Mouse (Mus musculus) c-Kit-positive CD71-negative TER-119-negative erythroid progenitor cells, embryonic 14.5 days (primary cell): ENCODE data around the gene Mvp.

Experiments
- DNase-seq: peaks from one replicate; pipeline ENCODE4 v3.0.0-alpha.2; 2013; ENCODE audit warnings: low read depth

Mvp gene

DNA sequence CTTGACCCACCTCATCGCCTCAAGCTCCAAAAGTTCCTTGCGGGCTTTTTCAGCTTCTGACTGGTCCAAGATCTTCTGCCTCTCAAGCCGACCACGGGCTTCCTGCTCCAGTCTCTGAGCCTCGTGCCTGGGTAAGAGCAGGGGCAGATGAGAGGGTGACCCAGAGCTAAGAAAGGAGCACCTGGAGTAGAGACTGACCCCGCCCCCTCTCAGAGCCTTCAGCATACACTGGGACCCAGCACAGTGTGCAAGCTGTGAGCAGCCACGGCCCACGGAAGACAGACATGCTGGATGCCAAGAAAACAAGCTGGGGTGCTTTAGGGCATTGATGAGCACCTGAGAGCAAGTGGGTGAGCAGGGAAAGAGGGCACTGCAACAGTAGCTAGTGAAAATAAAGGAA, 25.6 kb downstream of the Mvp start:
- no peak for DNase-seq

DNA sequence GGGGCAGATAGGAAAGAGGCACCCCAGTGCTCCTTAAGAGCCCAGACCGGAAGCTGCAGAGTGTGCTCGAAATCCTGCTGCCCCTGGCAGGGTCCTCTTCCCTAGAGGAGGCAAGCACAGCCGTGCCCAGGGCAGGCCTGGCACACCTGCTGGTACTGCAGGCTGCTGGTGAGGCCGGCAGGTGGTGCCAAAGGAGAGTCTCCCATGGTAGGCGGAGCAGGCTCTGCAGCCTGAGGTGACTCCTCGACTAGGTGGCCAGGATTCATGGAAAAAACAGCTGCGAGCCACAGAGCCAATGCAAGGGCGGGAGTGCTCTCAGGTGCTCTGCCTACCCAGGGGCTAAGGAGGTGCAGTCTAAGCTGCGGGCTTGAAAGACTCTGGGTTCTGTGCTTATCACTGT, 28.1 kb downstream of the Mvp start:
- no peak for DNase-seq

DNA sequence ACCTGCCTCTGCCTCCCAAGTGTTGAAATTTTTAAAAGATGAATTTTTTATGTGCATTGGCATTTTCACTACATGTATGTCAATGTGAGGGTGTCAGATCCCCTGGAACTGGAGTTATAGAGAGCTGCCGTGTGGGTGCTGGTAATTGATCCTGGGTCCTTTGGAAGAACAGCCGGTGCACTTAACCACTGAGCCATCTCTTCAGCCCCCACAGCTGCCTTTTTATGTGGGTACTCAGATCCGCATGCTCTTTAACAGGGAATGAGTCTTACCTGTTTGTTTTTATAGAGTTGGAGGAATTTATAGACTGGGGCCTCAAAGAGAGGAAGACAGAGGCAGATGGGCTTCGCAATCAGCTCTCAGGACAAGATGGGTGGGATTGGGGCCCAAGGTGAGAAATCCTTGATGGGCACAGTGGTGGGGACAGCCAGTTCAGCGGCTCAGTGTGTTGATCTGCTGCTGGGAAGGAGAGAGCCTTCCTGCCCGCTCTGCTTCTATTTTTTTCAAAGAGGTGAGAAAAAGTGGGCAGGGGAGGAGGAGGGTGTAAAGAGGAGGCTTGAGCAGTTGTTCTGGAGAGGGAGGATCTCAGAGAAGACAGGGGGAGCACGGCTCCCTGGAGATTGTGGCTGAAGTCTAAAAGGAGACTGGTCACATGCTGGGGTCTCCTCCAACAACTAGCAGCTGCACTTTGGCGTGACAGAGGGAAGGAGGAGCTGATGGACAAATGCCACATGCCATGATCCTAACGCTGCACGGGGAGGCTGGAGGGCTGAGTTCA, 29.6 kb downstream of the Mvp start:
- DNase-seq = no peak

DNA sequence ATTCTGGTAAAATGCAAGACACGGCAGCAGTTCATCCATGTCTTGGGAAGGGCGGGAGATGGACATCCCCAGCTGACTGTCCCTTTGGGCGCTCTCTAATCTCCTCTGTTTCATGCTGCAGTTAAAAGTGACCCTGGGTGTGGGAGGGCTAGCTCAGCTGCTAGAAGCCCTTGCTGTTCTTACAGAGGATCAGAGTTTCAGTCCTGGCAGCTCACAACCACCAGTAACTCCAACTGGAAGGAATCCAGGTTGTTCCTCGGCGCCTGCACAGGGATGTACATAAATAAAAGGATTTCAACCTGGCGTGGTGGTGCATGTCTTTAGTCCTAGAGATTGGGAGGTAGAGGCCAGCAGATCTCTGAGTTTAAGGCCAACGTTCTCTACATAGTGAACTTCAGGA, 31.3 kb downstream of the Mvp start:
- no peak for DNase-seq

DNA sequence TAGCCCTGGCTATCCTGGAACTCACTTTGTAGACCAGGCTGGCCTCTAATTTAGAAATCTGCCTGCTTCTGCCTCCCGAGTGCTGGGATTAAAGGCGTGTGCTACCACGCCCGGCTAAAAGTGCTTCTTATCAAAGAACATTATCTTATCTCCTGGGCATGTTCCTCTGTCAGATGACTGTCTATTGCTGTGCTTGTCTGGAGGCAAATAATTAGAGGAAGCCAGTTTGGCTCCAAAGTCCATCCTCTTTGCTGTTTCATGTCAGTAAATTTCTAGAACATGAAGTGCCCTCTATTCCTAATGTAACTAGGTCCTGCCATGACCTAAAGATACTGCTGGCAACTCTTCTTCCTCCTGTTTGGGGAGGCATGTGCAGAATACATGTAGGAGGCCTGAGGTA, 32.4 kb downstream of the Mvp start:
- DNase-seq = no peak

DNA sequence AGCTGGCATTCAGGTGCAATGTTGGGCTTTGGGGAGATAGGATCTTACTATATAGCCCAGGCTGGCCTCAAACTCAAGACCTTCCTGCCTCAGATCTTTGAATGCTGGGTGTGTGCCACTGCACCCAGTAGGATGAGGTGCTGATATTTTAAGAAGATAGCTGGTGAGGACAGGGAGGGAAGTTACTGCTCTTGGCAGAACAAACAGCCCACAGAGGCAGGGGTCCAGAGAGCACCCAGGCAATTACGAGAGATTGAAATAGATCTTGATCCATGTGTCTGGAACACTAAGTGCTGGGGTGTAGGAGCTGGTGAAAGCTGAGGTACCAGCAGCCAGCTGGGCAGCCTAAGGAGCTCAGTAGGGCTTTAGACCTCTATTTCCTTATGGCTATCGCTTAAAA, 32.8 kb downstream of the Mvp start:
- DNase-seq = no peak

DNA sequence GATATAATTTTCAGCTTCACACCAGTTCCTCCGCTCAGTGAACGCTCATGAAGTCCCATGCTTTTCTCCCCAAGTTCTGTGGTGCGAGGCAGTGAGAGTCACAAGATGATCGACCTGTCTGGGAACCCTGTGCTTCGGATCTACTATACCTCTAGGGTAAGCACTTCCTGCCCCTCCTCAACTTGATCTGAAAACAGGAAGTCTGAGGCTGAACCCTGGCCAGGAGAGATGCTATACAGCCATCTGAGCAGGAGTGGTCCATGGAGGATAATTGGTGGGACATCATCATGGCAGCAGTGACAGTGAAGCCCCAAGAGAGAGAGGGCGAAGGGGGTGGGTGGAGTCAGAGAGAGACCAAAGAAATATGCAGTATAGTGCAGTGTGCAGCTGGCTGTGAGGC, 35.6 kb downstream of the Mvp start:
- DNase-seq = no peak

DNA sequence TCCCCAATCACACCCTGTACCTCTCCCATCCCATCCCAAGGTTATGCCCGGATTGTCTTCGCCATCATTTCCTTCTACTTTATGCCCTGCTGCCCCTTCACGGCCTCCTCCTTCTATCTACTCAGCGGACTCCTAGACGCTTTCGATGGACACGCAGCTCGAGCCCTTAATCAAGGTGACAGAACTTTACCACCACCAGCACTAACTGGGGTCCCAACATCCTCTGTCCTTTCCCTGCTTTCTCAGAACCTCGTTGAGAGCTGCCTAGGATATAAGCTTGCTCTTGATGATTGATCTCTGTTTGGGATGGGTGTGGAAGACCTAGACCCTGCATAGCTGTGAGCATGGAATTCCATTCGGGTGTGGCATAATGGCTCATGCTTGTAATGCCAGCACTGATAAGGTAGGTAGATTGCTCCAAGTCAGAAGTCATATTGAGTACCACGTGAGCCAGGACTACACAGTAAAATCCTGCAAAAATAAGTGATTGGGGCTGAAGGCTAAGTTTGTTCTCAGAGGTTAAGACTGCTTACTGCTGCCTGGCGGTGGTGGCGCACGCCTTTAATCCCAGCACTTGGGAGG, 37.5 kb downstream of the Mvp start:
- no peak for DNase-seq

DNA sequence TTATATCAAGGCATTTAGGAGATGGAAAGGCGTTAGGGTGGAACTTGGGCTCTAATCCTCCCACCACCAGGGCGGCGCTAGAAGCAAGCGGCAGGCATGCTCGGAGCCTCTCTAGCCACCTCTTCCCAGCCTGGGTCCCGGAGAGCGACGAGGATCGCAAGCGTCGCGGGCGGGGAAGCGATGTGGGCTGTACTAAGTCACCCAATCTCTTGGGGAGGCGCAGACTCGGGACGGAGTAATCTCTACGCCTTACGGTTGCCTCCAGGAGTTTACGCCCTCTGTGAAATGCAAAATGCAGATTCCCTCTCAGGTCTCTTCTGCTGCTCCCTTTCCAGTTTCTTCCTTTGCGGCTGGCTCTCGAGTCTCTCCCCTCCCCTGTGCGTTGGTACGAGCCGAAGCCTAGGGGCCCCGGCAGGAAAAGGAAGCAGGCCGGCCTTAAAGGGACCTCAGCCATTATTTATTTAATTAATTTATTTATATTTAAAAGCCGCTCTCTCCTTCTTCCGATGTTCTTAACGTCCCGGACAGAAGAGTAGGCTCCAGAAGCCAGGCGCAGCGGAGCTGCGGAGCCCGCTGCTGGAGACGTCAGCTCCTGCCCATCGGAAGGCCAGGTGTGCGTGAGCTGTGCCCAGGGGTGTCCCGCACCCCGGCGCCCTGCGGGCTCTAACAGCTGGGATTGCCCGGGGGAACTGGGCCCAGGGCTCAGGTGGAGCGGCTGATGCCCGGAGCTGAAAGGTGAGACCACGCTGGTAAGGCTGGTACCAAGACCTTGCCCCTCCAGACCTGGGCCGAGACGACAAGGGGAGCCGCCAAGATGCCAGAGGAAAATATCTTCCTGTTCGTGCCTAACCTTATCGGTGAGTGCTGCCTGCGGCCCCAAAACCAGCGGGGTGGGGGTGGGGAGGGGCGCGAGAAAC, 38.2 kb downstream of the Mvp start, which contains the start of gene Cdiptos:
Cdiptos (minus strand) TSS at position 149 of the 917 bp plus-strand sequence.
- DNase-seq = peak; percentile 98

DNA sequence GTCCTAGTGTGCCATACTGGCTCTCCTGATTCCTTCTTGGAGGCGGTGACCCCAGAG, 38.7 kb downstream of the Mvp start, which contains the start of gene Cdipt:
Cdipt (plus strand) TSS at position 22 of the 57 bp plus-strand sequence.
- no peak for DNase-seq

DNA sequence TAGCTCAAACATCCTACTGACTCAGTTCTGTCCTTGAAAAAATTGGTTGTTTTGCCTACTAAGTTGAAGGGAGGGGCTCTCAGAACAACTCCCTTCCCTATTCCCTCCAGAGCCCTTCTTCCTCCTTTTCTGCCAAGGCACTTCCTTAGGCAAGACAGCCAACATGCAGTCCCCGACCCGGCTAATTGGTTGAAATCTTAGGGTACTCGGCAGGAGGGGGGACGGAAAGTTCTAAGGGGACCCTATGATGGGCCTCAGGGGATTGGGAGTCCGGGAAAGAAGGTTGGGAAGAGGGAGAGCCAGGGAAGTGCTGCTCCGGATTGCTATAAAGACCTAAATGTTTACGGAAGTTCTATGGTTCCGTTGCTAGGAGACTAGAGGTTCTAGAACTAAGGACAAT, 38.9 kb downstream of the Mvp start:
- DNase-seq = no peak

DNA sequence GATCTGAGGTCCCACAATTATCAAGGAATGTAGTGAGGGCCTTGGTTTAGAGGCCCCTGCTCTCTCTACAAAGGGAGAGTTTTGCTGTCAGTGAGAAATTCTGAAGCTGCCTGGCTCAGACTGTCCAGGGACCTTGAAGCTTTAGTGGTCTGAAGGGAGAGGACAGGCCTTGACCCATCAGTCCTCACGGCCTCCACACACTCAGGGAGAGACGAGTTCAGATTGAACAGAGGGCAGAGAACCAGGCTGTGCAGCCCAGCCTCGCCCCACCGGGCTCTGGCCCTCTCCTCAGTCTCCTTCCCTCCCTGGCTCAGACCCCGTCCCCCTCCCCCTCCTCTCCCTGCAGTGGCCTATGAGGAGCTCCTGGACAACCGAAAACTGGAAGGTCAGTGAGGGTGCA, 47.1 kb downstream of the Mvp start:
- no peak for DNase-seq

DNA sequence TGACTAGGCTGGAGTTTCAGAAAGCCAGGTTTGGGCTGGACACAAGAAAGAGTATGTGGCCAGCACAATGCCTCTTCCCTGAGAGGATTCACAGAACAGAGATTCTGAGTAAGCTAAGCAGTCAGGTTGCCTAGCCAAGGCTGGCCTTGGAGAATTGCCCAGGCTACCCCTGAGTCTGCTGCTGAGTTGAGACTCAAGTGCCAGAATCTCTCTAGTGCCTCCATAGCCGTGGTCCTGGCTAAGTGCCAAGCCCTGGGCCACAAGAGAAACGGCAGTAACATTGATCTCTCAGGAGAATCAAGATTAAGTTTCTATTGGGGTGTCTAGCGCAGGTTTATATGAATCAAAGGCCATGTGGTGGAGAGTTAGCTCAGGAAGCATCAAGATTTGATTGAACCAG, 48.9 kb downstream of the Mvp start:
- no peak for DNase-seq

DNA sequence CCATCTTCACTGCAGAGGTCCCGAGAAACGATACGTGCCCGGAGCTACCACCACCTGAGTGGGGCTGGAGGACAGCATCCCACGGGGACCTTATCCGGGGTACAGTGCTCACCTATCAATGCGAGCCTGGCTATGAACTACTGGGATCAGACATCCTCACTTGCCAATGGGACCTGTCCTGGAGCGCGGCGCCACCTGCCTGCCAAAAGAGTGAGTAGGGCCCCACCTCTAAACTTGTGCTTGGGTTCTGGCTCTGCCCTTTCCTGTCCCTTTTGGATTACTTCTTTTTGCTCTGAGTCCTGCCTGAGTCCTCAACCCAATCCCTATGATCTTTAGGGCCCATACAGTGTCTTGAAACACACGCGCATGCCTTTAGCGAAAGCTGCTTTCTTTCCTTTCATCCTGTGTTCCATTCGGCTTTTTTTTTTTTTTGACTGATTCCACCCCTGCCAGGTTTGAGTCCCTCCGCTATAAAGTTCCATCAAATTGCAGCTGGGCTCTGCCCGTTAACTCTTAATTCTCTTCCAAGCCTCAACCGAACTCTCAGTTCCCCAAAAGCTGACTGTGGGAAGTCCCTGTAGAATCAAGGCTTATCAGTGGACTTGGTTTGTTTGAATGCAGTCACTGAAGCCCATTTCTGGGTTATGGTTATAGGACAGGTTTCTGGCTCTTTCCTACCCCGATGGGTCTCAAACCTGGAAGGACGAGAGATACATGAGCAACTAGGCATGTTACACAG, 50.7 kb downstream of the Mvp start:
- no peak for DNase-seq

DNA sequence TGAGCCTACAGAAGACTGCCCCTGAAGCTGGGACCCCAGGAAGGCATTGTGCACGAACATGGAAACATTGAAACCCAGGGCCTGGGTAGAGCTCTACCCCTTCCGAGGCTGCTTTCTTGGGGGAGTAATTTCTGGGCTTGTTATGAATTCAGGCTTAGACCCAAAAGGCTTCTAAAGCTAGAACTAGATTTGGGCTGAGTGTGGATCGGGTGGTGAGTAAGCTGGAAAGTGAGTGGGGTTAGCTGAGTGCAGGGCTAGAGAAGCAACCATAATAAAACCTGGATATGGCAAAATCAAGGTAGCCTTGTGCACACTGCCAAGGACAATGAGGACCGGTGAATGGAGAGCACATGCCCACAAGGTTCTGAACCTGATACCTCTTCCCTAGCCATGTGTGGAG, 52.5 kb downstream of the Mvp start:
- no peak for DNase-seq

DNA sequence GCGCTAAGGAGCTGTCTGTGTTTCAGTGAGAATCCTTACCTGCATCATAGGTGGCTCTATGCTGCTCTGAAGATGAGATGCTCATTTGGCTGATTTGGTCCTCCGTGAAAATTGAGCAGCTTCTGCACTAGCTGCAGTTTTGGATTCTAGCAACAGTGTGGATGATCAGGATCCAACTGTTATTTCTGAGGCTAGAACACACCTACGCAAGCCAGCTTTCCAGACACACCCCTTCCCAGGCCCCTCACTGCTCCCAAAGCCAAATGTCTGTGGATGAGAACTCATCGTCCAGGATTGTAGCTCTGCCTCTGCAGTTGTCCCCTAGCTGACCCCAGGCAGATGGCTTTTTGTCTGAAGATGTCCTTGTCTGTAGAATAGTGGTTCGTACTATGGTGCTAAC, 53.3 kb downstream of the Mvp start:
- no peak for DNase-seq

DNA sequence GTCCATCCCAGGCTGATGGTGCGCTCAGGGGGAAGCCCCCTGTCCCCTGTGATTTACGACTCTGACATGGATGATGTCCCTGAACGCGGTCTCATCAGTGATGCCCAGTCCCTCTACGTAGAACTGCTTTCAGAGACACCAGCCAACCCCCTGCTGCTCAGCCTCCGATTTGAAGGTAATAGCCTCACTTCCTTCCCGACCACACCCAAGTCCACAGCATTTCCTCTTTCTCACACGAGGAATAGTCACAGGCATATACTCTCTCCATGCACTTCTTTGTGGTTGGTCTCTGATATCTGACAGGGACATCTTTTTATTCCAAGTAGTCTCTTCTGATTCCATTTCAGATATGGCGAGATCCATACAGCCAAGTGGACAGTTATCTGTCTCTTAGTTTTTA, 54.6 kb downstream of the Mvp start:
- no peak for DNase-seq

DNA sequence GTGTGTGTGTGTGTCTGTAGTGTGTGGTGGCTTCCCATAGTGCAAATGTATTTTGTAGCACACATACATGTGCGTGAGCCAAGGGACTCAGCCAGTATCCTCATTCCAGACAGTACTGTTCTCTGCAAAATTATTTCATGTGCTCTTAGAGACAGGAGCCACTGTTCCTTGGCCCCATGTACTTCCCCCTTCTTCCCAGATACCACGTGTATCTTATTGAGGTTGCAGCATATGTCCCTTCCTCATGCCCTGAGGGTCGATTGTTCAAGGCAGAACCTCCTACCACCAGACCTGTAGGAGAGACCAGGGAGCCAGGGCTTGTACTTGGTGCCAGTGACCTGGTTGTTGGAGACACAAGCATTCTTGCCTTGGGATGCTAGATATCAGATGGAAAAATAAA, 59.3 kb downstream of the Mvp start:
- no peak for DNase-seq

DNA sequence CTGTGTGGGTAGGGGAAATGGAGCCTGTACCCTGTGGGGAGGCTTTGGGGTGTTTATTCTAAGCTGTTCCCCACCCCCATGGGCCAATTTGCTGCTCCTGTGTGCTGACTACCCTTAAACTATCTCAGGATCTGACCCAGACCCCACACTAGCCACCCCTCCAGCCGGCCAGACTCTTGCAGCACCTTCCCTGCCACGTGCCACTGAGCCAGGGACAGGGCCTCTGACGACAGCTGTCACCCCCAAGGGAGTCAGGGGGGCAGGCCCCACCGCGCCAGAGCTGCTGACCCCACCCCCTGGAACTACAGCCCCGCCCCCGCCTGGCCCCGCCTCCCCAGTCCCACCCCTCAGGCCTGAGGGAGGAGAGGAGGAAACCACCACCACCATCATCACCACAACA, 61.8 kb downstream of the Mvp start:
- no peak for DNase-seq

DNA sequence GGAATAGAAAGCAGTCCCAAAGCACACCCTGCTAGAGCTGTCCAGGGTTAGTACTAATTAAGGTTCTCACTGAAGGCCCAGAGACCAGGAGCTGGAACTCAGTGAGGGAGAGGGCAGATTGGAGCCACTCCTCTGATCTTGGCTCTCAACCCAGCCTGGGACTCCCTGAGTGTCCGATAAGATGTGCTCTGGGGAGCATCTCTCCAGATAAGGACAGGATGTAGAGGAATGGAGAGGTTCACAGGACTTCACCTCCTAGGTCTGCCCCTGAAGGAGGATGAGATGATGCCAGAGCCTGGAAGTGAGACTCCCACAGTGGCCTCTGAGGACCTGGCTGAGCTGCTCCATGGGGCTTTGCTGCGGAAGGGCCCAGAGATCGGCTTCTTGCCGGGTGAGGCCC, 62.7 kb downstream of the Mvp start:
- no peak for DNase-seq

DNA sequence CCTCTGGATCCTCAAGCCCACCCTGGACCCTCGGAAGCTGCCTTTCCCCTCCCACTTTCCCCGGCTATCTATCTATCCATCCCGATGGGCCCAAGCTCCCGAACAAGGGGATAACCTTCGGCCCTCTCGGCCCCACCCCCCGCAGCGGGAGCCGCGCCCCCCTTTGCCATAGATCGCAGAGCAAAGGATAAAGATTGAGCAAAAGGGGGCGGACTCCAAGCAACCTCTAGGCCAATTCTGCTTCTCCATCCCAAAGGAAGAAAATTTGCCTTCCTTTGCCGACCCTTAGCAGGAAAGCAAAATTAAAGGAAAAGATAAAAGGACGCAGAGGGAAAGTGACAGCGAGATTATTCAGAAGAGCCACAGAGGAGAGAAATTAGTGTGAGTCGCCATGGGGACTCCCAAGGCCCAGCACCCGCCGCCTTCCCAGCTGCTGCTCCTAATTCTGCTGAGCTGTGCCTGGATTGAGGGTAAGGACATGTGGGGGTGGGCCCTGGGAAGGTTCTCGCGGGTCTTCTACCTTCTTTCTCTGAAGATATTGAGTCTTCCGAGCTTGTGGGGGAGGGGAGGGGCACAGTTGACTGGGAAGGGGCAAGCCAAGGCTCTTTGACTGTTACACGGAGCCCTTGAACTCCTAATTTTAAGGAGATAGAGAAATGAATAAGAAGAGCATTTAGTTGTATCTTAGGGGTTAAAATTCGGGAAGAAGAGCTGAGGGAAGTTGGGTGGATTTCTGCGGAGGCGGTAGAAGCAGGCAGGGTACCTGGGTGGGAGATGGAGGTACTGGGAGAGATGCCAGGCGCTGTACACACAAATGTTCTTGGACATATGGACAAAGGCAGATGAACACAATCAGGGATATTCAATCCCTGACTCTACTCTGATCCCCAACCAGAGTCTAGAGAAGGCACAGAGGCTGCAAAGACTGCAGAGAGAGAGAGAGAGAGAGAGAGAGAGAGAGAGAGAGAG, 63.5 kb downstream of the Mvp start:
- DNase-seq = no peak
